Mouse (Mus musculus): ENCODE measurements around the gene Tmem139. TPM values are rescaled to one million over a fixed set of nuclear protein-coding genes. Genes with fewer than 3 reads are reported as not detected.

The Tmem139 gene
- polyA plus RNA-seq, 1 experiment: 28.3 TPM

DNA sequence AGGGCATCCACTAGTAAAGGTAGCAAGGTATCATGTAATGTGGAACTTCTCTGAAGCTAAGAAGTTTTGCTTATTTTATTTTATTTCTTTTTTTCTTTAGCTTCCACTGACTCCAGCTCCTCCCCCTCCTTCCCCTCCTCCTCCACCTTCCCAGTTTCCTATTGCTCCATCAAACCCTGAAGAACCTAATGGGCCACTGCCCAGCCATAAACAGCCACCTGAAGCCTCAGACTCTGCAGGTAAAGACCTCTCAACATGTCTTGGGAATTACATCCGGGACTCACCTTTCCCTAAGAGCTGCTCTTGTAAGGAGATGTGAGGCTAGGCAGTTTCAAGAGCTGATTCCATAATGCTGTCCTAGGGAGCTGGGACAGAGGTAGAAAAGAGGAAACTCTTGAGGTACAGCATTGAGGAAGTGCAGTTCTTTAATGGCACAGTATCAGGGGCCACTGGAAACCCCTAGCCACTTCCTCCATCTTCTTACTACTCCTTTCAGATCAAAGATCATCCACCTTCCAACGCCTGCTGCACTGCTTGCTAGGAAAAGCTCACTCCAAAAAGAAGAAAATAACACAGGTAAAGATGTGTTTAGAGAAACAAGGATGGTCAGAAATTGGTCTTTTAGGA, 48.8 kb downstream of the Tmem139 start:
- no peaks in the 10 kb centered on the region for H3K27me3 ChIP-seq (replicated peaks; ENCODE audit: control insufficient read depth, insufficient read depth, low read length)
- H3K4me3 ChIP-seq (ENCODE audit: insufficient read depth, low read depth, low read length): no peak overlapping the region
- TF ChIP-seq CTCF (conservative IDR thresholded peaks at IDR 0.05; ENCODE audit: insufficient read depth, insufficient read length, low read depth, low read length) (no peak), POLR2A (IDR thresholded peaks at IDR 0.05; ENCODE audit: low read depth, low read length) (no peak)
- no peak for DNase-seq
- H3K36me3 ChIP-seq (ENCODE audit: control insufficient read depth, insufficient read depth, low read length): no peaks in the 10 kb centered on the region
- WGBS: 87% methylated on average over 2 of the region's 2 CpGs
- no peaks in the 10 kb centered on the region for H3K4me1 ChIP-seq (ENCODE audit: control insufficient read depth, insufficient read depth, low read length)
- no peak overlapping the region for H3K27ac ChIP-seq (ENCODE audit: insufficient read depth, low read depth, low read length)

Other genes starting within 250 kb of the Tmem139 start
- not detected in 2 replicates for gene Sva, start 223.6 kb upstream of the Tmem139 start, polyA plus RNA-seq (2012; rRNA removed)
- not detected in 2 replicates for gene Tas2r139, start 121.0 kb upstream of the Tmem139 start, polyA plus RNA-seq (2012; rRNA removed)
- not detected in 2 replicates for gene Tas2r144, start 46.6 kb upstream of the Tmem139 start, polyA plus RNA-seq (2012; rRNA removed)
- gene Gstk1, start 16.0 kb upstream of the Tmem139 start, polyA plus RNA-seq (2012; rRNA removed): 105 and 115 TPM in 2 replicates
- gene Casp2, start 3.0 kb downstream of the Tmem139 start, polyA plus RNA-seq (2012; rRNA removed): 17.4 and 18.2 TPM in 2 replicates
- gene Clcn1, start 24.7 kb downstream of the Tmem139 start, polyA plus RNA-seq (2012; rRNA removed): 0.04 and 0.86 TPM in 2 replicates
- 0.05 TPM in 2 replicates for gene Fam131b, start 62.7 kb downstream of the Tmem139 start, polyA plus RNA-seq (2012; rRNA removed)
- gene Zyx, start 87.7 kb downstream of the Tmem139 start, polyA plus RNA-seq (2012; rRNA removed): 90.0 and 94.2 TPM in 2 replicates
- gene Epha1, start 111.3 kb downstream of the Tmem139 start, polyA plus RNA-seq (2012; rRNA removed): 17.0 and 20.0 TPM in 2 replicates
- gene Tas2r143, start 138.3 kb downstream of the Tmem139 start, polyA plus RNA-seq (2012; rRNA removed): not detected in 2 replicates
- not detected in 2 replicates for gene Tas2r135, start 143.5 kb downstream of the Tmem139 start, polyA plus RNA-seq (2012; rRNA removed)
- not detected in 2 replicates for gene Tas2r126, start 172.6 kb downstream of the Tmem139 start, polyA plus RNA-seq (2012; rRNA removed)
- not detected in 2 replicates for gene Olfr458, start 203.2 kb downstream of the Tmem139 start, polyA plus RNA-seq (2012; rRNA removed)
- gene Olfr457, start 214.4 kb downstream of the Tmem139 start, polyA plus RNA-seq (2012; rRNA removed): not detected in 2 replicates
- not detected in 2 replicates for gene Olfr456, start 225.2 kb downstream of the Tmem139 start, polyA plus RNA-seq (2012; rRNA removed)